Mouse (Mus musculus) MEL (cell line): ENCODE data around the gene Myo1e.

Experiments
- CTCF ChIP-seq, 3 experiments: IDR thresholded peaks in 2 of 3; conservative IDR thresholded peaks in 1 of 3; 2 replicates each; pipeline ENCODE4 v1.5.1; 2011 to 2012; ENCODE audit warnings: low read length in 3 of 3, low read depth in 2 of 3, mild to moderate bottlenecking in 2 of 3, improper control_type of control experiment in 1 of 3, inconsistent platforms in 1 of 3, mixed read lengths in 1 of 3, moderate library complexity in 1 of 3; ENCODE audit not compliant: control insufficient read depth in 1 of 3, insufficient read depth in 1 of 3, poor library complexity in 1 of 3, severe bottlenecking in 1 of 3
- EP300 ChIP-seq, 2 experiments: IDR thresholded peaks; 2 replicates each; pipeline ENCODE4 v1.6.1; 2011; ENCODE audit warnings: improper control_type of control experiment in 2 of 2, low read length in 2 of 2, low read depth in 1 of 2, mild to moderate bottlenecking in 1 of 2
- MAFK ChIP-seq: IDR thresholded peaks from 2 replicates; pipeline ENCODE4 v1.6.1; 2011; ENCODE audit warnings: low read depth, mild to moderate bottlenecking, low read length, improper control_type of control experiment, borderline replicate concordance
- MAX ChIP-seq: IDR thresholded peaks from 2 replicates; pipeline ENCODE4 v1.6.1; 2011; ENCODE audit warnings: low read length, improper control_type of control experiment
- MYC ChIP-seq: IDR thresholded peaks from 2 replicates; pipeline ENCODE4 v1.6.1; 2011; ENCODE audit warnings: low read depth, mild to moderate bottlenecking, low read length, improper control_type of control experiment, moderate library complexity
- USF1 ChIP-seq: IDR thresholded peaks from 2 replicates; pipeline ENCODE4 v1.6.1; 2014; ENCODE audit warnings: low read depth, mild to moderate bottlenecking, inconsistent platforms, low read length, improper control_type of control experiment, moderate library complexity

GRCm38 (mm10) chr9:70232044-70233010 is 25.2 kb downstream of the Myo1e start:
- TF ChIP-seq MAX (no peak), CTCF (IDR thresholded peaks at IDR 0.05 in 2 of 3, conservative IDR thresholded peaks at IDR 0.05 in 1 of 3; ENCODE audit: control insufficient read depth in 1 of 3, insufficient read depth in 1 of 3, low read depth in 2 of 3, low read length in 3 of 3, poor library complexity in 1 of 3, severe bottlenecking in 1 of 3) (no peak), USF1 (no peak), MYC (no peak), MAFK (no peak), EP300 (IDR thresholded peaks at IDR 0.05; ENCODE audit: low read depth in 1 of 2, low read length in 2 of 2) (no peak)
